ENCODE assay signal across 31 mouse cellular contexts in genomic region chr2:110318719-110319118, GRCm38 (mm10). TPM values are rescaled to one million over a fixed set of nuclear protein-coding genes. Genes with fewer than 3 reads are reported as not detected.
"Had no signal": no experiment of that assay in that cellular context is flagged by ENCODE, and none has a peak within 500 bp of the region (broad histone marks: within the 10 kb centered on the region; RNA-seq: fewer than 3 reads in every experiment).

No protein-coding gene starts in this region.

- H3K9ac ChIP-seq: embryonic facial prominence, embryonic 12.5 days; embryonic facial prominence, embryonic 13.5 days; embryonic facial prominence, embryonic 15.5 days; forebrain, embryonic 12.5 days; forebrain, embryonic 13.5 days; forebrain, embryonic 15.5 days; forebrain, postnatal 0 days had no signal

- H3K9me3 ChIP-seq: embryonic facial prominence, embryonic 10.5 days; embryonic facial prominence, embryonic 12.5 days; embryonic facial prominence, embryonic 13.5 days; embryonic facial prominence, embryonic 15.5 days; forebrain, embryonic 10.5 days; forebrain, embryonic 12.5 days; forebrain, embryonic 13.5 days; forebrain, embryonic 15.5 days had no signal

- H3K27ac ChIP-seq: embryonic facial prominence, embryonic 10.5 days; embryonic facial prominence, embryonic 12.5 days; embryonic facial prominence, embryonic 13.5 days; embryonic facial prominence, embryonic 15.5 days; forebrain, embryonic 10.5 days; forebrain, embryonic 12.5 days; forebrain, embryonic 13.5 days; forebrain, embryonic 15.5 days; gastrocnemius, adult 2 months had no signal

- H3K4me2 ChIP-seq: embryonic facial prominence, embryonic 12.5 days; embryonic facial prominence, embryonic 13.5 days; embryonic facial prominence, embryonic 15.5 days; forebrain, embryonic 12.5 days; forebrain, embryonic 13.5 days; forebrain, embryonic 15.5 days had no signal

- H3K36me3 ChIP-seq: embryonic facial prominence, embryonic 10.5 days; embryonic facial prominence, embryonic 12.5 days; embryonic facial prominence, embryonic 13.5 days; embryonic facial prominence, embryonic 15.5 days; forebrain, embryonic 10.5 days; forebrain, embryonic 12.5 days; forebrain, embryonic 15.5 days had no signal

- H3K4me3 ChIP-seq: embryonic facial prominence, embryonic 10.5 days; embryonic facial prominence, embryonic 12.5 days; embryonic facial prominence, embryonic 13.5 days; embryonic facial prominence, embryonic 15.5 days; erythroblast, embryonic 14.5 days; forebrain, embryonic 10.5 days; forebrain, embryonic 12.5 days; forebrain, embryonic 13.5 days; forebrain, embryonic 15.5 days; gastrocnemius, adult 2 months had no signal

- H3K4me1 ChIP-seq: embryonic facial prominence, embryonic 12.5 days; forebrain, embryonic 10.5 days; forebrain, embryonic 12.5 days; forebrain, embryonic 13.5 days; forebrain, embryonic 15.5 days had no signal

- H3K27me3 ChIP-seq: embryonic facial prominence, embryonic 12.5 days; embryonic facial prominence, embryonic 13.5 days; embryonic facial prominence, embryonic 15.5 days; forebrain, embryonic 12.5 days; forebrain, embryonic 13.5 days; forebrain, embryonic 15.5 days had no signal

- ATAC-seq: forebrain, embryonic 13.5 days; forebrain, embryonic 14.5 days; forebrain, embryonic 15.5 days; forebrain, embryonic 16.5 days; forebrain, postnatal 0 days had no signal

- DNase-seq: cerebellum, adult 2 months; cerebellum, adult 8-10 months; cerebellum, adult 9-10 months; cerebellum, adult 9-11 months; cerebellum, postnatal 10 days; cerebellum, postnatal 14 days; cerebellum, postnatal 25 days; cerebellum, postnatal 36 days; embryo, embryonic 11 days; forebrain, postnatal 0 days; gastrocnemius, adult 2 months; gastrocnemius, postnatal 10 days; gastrocnemius, postnatal 14 days; gastrocnemius, postnatal 25 days; gastrocnemius, postnatal 36 days; heart, adult 11 months; heart, adult 18-20 months had no signal

RNA-seq across cellular contexts. Expression of gene Bbox1, which starts 4.4 kb away (rescaled TPM):
- total RNA-seq: common myeloid progenitor, adult 5-6 weeks; granulocyte monocyte progenitor cell, adult 5-6 weeks had no signal
- polyA plus RNA-seq: erythroblast, embryonic 14.5 days; forebrain, embryonic 10.5 days; forebrain, embryonic 11.5 days; forebrain, embryonic 12.5 days had no signal

RNA-seq across cellular contexts. Expression of gene Fibin, which starts 44.3 kb away (rescaled TPM):
- total RNA-seq: common myeloid progenitor, adult 5-6 weeks; granulocyte monocyte progenitor cell, adult 5-6 weeks had no signal
- polyA plus RNA-seq: erythroblast, embryonic 14.5 days had no signal
